8 mouse cellular contexts compared by ENCODE assay signal in the genomic region with DNA sequence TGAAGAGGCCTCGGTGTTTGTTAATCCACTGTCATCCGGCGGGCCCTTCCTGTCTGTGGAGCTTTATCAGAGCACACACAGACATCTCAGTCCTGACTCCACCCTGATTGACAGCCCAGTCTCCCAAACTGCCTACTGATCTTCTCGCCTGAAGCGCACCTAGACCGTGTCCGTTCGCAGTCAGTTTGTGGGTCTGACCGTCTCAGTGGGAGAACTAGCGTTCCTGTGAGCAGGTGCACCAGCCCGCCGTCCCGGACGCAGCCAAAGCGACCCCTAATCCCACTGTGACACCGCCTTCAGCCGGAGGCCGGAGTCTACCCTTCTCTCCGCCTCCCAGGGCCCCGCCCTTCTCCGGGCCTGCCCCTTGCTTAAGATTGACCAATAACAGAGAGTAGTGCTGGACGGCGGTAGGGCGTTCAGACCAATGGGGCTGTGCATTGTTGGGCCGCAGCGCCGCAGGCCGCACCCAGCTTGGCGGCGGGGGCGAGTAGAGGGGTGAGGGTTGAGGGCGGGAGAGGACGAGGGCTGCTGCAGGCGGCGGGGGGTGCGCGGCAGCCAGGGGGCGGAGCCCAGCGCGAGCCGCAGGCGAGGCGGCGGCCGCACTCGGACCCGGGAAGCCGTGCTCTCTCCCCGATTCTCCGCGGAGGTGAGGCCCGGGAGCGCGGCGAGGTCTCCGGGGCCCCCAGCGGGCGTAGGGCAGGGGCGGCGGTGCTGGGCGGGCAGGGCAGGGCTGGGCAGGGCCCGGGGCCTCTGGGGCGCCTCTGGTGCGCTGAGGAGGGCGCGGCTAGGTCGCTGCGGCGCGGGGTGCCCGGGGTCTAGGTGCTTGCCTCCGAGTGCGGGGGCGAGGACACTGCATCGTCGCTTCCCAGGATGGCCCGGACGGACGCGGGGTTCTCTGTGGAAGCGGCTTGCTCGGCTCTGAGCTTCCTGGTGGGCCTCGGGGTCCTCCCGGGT. TPM values are rescaled to one million over a fixed set of nuclear protein-coding genes. Genes with fewer than 3 reads are reported as not detected.
DNase-seq lines count a peak whose midpoint lies in the region; ATAC-seq and TF ChIP-seq lines count a peak whose summit lies in the region.

A gene (plus strand): TSS at position 397 of the 954 bp plus-strand sequence.

- DNase-seq in CD4-positive helper T cell, adult 2 months (ENCODE audit: low read depth, low spot score), result peak; percentile 98
- peak; percentile 93 for DNase-seq in brain, embryonic 18.5 days (ENCODE audit: low read depth, low spot score)
- DNase-seq in kidney, postnatal 0 days (ENCODE audit: low spot score), result peak; percentile 99
- peak; percentile 99 for DNase-seq in liver, embryonic 11.5 days (ENCODE audit: low spot score)
- DNase-seq in naive thymus-derived CD4-positive, alpha-beta T cell, adult 2 months (ENCODE audit: low read depth), result peak; percentile 99

- H3K27me3 ChIP-seq in heart, embryonic 12.5 days (replicated peaks), result no peaks in the 10 kb centered on the region
- no peaks in the 10 kb centered on the region for H3K27me3 ChIP-seq in kidney, postnatal 0 days (ENCODE audit: insufficient read depth, low read length)
- H3K27me3 ChIP-seq in liver, embryonic 11.5 days (replicated peaks; ENCODE audit: control insufficient read depth, insufficient read depth, low read length), result no peaks in the 10 kb centered on the region
- no peaks in the 10 kb centered on the region for H3K27me3 ChIP-seq in stomach, embryonic 14.5 days (ENCODE audit: control insufficient read depth, insufficient read depth, low read length)

- peak within 1 kb of the TSS; percentile 96 for H3K27ac ChIP-seq in heart, embryonic 12.5 days (ENCODE audit: poor library complexity, severe bottlenecking)
- peak within 1 kb of the TSS; percentile 91 for H3K27ac ChIP-seq in kidney, postnatal 0 days
- peak within 1 kb of the TSS; percentile 95 for H3K27ac ChIP-seq in liver, embryonic 11.5 days (ENCODE audit: low read depth, low read length)
- peak within 1 kb of the TSS; percentile 89 for H3K27ac ChIP-seq in stomach, embryonic 14.5 days (ENCODE audit: low read length)

- peak within 1 kb of the TSS; percentile 97 for H3K9ac ChIP-seq in heart, embryonic 12.5 days
- peak within 1 kb of the TSS; percentile 97 for H3K9ac ChIP-seq in kidney, postnatal 0 days (ENCODE audit: low read depth, low read length)
- H3K9ac ChIP-seq in liver, embryonic 11.5 days (ENCODE audit: low read depth, low read length), result peak within 1 kb of the TSS; percentile 89
- peak within 1 kb of the TSS; percentile 92 for H3K9ac ChIP-seq in stomach, embryonic 14.5 days (replicated peaks; ENCODE audit: low read depth, low read length)

- H3K4me3 ChIP-seq in heart, embryonic 12.5 days, result peak within 1 kb of the TSS; percentile 88
- peak within 1 kb of the TSS; percentile 91 for H3K4me3 ChIP-seq in kidney, postnatal 0 days (replicated peaks; ENCODE audit: low read depth, low read length)
- H3K4me3 ChIP-seq in liver, embryonic 11.5 days (ENCODE audit: low read depth, low read length), result peak within 1 kb of the TSS; percentile 76
- peak within 1 kb of the TSS; percentile 70 for H3K4me3 ChIP-seq in stomach, embryonic 14.5 days (ENCODE audit: low read depth, low read length)

- H3K4me2 ChIP-seq in heart, embryonic 12.5 days, result peak within 1 kb of the TSS; percentile 76
- H3K4me2 ChIP-seq in kidney, postnatal 0 days (ENCODE audit: low read length), result peak within 1 kb of the TSS; percentile 52
- H3K4me2 ChIP-seq in liver, embryonic 11.5 days, result peak within 1 kb of the TSS; percentile 81
- peak within 1 kb of the TSS; percentile 64 for H3K4me2 ChIP-seq in stomach, embryonic 14.5 days (replicated peaks; ENCODE audit: low read depth, low read length)

- H3K36me3 ChIP-seq in heart, embryonic 12.5 days, result peaks cover 8% of the 10 kb centered on the region; the same call in 1 of the 2 replicates
- no peaks in the 10 kb centered on the region for H3K36me3 ChIP-seq in kidney, postnatal 0 days (ENCODE audit: insufficient read depth, low read length)
- H3K36me3 ChIP-seq in liver, embryonic 11.5 days (ENCODE audit: control insufficient read depth, insufficient read depth, low read length), result no peaks in the 10 kb centered on the region; the same call in 1 of the 2 replicates
- H3K36me3 ChIP-seq in stomach, embryonic 14.5 days (ENCODE audit: control insufficient read depth, insufficient read depth, low read length), result no peaks in the 10 kb centered on the region

- peak; percentile 87 for ATAC-seq in erythroid progenitor cell, adult 5-6 weeks (replicated peaks; ENCODE audit: low FRiP score, poor library complexity, severe bottlenecking)
- peak; percentile 99 for ATAC-seq in heart, embryonic 12.5 days (ENCODE audit: insufficient number of reproducible peaks, low FRiP score)
- ATAC-seq in kidney, postnatal 0 days (replicated peaks; ENCODE audit: low FRiP score, low read depth), result peak; percentile 100
- peak; percentile 98 for ATAC-seq in liver, embryonic 11.5 days (replicated peaks; ENCODE audit: low FRiP score)
- peak; percentile 100 for ATAC-seq in stomach, embryonic 14.5 days (ENCODE audit: insufficient number of reproducible peaks, insufficient read depth, low FRiP score, low read depth)

- H3K9me3 ChIP-seq in heart, embryonic 12.5 days (replicated peaks), result no peaks in the 10 kb centered on the region
- no peaks in the 10 kb centered on the region for H3K9me3 ChIP-seq in kidney, postnatal 0 days (replicated peaks; ENCODE audit: low read length)
- H3K9me3 ChIP-seq in liver, embryonic 11.5 days (ENCODE audit: control insufficient read depth, low read length), result no peaks in the 10 kb centered on the region
- H3K9me3 ChIP-seq in stomach, embryonic 14.5 days (ENCODE audit: control insufficient read depth, low read depth, low read length), result no peaks in the 10 kb centered on the region

- peaks cover 15% of the 10 kb centered on the region for H3K4me1 ChIP-seq in heart, embryonic 12.5 days (replicated peaks)
- peaks cover 9% of the 10 kb centered on the region for H3K4me1 ChIP-seq in kidney, postnatal 0 days (replicated peaks; ENCODE audit: insufficient read depth, low read length)
- H3K4me1 ChIP-seq in liver, embryonic 11.5 days (replicated peaks; ENCODE audit: control insufficient read depth, insufficient read depth, low read length), result peaks cover 47% of the 10 kb centered on the region
- peaks cover 10% of the 10 kb centered on the region; the same call in 1 of the 2 replicates for H3K4me1 ChIP-seq in stomach, embryonic 14.5 days (ENCODE audit: control insufficient read depth, insufficient read depth, low read length)

- under 1% methylated on average over 82 of the region's 84 CpGs for WGBS in heart, embryonic 12.5 days
- 2% methylated on average over 77 of the region's 84 CpGs for WGBS in kidney, postnatal 0 days
- under 1% methylated on average over 80 of the region's 84 CpGs for WGBS in liver, embryonic 11.5 days
- under 1% methylated on average over 66 of the region's 84 CpGs for WGBS in stomach, embryonic 14.5 days

- no peak for TF ChIP-seq CTCF in kidney, postnatal 0 days (IDR thresholded peaks at IDR 0.05; ENCODE audit: low read depth)

RNA-seq across cellular contexts. Expression of the gene that starts here (rescaled TPM):
- total RNA-seq in erythroid progenitor cell, adult 5-6 weeks (2015; ENCODE audit: low replicate concordance), result 547 and 570 TPM in 2 replicates
- 969 and 1,003 TPM in 2 replicates for total RNA-seq in erythroid progenitor cell, adult 5-6 weeks (2017; ENCODE audit: low replicate concordance)
- 188 and 189 TPM in 2 replicates for polyA plus RNA-seq in heart, embryonic 12.5 days (2016; fragmentation: Nextera tagmentation; extraction: Ambion mirVana)
- 130 and 143 TPM in 2 replicates for polyA plus RNA-seq in kidney, postnatal 0 days (2015; fragmentation: Nextera tagmentation; extraction: Ambion mirVana)
- 170 and 186 TPM in 2 replicates for polyA plus RNA-seq in liver, embryonic 11.5 days (2014; fragmentation: Nextera tagmentation; extraction: Ambion mirVana)
- 193 and 196 TPM in 2 replicates for polyA plus RNA-seq in stomach, embryonic 14.5 days (2014; fragmentation: Nextera tagmentation; extraction: Ambion mirVana)

Comparison
In these comparisons a context has a peak if more than half of its experiments do, and no peak if none do; other contexts are left out.
1. Peak in every context shown above with its lines: DNase-seq, ATAC-seq, H3K4me3 ChIP-seq and H3K27ac ChIP-seq.